Mouse (Mus musculus) thymus, postnatal 25 days (tissue): ENCODE data around the gene Wdr81.

ENCODE experiments used
- DNase-seq: peaks from one replicate; pipeline ENCODE4 v3.0.0; 2022

The Wdr81 gene

GRCm38 (mm10) chr11:75453991-75454930 is at the start of gene Wdr81:
Wdr81 (minus strand) TSS chr11:75454717.
- peak; percentile 86 for DNase-seq

DNA sequence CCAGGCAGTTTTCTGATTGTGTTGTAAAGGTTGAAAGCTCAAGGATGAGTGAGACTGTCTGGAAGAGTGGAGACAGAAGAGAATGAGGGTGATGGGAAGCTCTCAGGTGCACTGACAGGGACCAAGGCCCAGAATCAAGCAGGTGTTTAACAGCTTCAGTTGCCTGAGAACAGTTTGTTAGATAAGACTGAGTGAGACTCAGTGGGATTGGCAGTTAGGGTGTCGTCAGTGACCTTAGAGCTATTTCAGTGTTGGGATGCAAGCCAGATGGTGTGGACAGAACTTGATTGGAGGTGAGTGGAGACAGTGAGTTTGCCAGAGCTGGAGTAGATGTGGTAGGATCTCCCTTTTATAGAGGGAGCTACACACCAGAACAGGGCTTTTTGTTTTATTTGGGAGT is 43.6 kb upstream of the Wdr81 start:
- no peak for DNase-seq

- DNase-seq: no peak
Observed at GRCm38 (mm10) chr11:75494296-75495049, 40.0 kb upstream of the Wdr81 start.

- no peak for DNase-seq
Observed at GRCm38 (mm10) chr11:75487496-75487895, 33.0 kb upstream of the Wdr81 start.

DNA sequence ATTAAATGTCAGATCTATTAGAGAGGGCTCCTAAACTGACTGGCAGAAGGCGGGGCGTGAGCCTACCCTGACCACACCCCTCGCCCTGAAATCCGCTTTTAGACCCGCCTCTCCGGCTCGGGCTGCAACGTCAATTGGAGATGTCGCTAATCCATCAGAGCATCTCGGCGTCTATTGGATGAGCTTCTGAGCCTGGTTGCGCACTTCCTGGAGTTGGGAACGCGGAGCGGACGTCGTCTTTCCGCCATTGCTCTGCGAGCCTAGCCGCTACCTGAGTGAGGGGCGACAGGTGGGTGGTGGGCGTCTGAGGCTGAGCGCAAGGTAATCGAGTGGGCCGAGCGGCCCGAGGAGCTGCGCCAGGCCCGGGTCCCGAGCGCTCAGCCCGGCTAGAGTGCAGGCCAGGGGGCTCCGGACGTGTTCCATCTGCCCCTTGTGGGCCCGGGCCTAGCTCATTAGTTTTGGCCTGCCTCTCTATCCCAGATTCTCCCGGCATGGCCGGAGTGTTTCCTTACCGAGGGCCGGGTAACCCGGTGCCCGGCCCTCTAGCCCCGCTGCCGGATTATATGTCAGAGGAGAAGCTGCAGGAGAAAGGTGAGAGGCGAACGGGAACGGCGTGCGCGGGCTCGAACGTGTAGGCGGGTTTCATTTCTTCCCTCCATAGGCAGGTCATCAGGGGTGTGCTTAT is 32.2 kb upstream of the Wdr81 start, which contains the start of gene Prpf8:
Prpf8 (plus strand) TSS at position 216 of the 685 bp plus-strand sequence.
- peak; percentile 98 for DNase-seq

GRCm38 (mm10) chr11:75486192-75486591 is 31.7 kb upstream of the Wdr81 start:
- DNase-seq: no peak

GRCm38 (mm10) chr11:75473376-75473775 is 18.9 kb upstream of the Wdr81 start:
- DNase-seq: no peak

GRCm38 (mm10) chr11:75472469-75473081 is 18.1 kb upstream of the Wdr81 start:
- no peak for DNase-seq

DNA sequence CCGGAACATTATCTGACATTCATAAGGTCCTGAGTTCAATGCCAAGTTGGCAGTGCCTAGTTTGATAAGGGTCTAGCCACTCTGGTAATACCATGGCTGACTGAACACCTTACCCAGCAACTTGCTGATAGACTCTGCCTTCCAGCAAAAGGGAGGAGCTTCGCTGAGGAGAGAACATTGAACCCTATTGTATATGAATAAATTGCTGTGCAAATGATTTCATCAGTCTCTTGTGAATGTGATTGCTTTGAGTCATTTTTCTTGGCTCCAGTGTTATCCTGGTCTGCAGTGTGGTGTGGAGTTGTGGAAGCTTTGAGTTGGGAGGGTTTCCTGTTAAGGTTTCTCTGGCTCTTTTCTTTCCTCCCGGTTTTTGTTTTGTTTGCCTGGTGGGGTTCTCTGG is 16.2 kb upstream of the Wdr81 start:
- no peak for DNase-seq

DNA sequence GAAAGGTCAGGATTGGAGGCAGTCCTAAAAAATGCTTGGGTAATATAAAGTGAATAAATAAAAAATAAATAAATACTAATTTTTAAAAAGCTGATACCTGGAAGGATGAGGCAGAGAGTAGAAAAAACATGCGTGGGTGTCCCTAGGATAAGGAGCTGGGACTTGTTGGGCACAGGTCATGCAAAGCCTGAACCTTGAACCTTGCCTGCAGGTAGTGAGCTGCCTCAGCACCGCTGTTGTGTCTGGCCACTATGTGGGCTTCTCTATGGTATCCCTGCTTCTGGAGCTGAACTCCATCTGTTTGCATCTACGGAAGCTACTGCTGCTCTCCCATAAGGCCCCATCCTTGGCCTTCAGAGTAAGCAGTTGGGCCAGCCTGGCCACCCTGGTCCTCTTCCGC is 14.7 kb upstream of the Wdr81 start:
- DNase-seq: no peak

GRCm38 (mm10) chr11:75468410-75468809 is 13.9 kb upstream of the Wdr81 start:
- DNase-seq: no peak

- DNase-seq: peak; percentile 38
Observed at GRCm38 (mm10) chr11:75467512-75468215, 13.1 kb upstream of the Wdr81 start.

DNA sequence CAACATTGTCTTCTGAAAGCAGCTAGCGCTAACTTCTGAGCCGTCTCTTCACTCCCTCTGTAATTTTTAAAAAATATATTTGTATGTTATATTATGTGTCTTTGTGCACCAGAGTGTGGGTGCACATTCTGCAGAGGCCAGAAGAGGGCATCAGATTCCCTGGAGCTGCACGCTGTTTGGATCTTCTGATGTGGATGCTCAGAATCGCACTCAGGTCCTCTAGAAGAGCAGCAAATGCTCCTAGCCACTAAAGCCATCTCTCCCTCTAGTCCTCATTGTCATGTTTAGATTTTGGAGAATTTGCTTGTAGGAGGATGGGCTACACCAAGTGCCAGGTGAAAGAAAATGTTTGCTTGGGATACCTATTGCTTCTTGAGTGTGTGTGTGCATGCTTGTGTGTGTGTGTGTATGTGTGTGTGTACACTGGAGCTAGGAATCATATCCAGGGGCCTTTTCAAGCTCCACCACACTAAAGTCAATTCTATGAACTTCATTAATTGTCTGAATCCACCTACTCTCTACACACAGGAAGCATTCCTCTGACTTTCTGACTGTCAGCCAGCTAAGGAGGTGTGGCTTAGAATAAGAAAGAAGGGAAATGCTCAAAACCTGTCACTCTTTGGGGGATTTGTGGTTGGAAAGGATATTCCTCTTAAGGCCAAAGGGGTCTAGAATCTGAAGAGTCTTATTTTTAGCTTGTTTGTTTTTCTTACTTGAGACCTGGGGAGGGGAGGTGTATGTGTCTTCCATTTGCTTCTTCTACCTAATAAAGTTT is 12.4 kb upstream of the Wdr81 start:
- no peak for DNase-seq

GRCm38 (mm10) chr11:75465051-75465450 is 10.5 kb upstream of the Wdr81 start:
- no peak for DNase-seq

DNA sequence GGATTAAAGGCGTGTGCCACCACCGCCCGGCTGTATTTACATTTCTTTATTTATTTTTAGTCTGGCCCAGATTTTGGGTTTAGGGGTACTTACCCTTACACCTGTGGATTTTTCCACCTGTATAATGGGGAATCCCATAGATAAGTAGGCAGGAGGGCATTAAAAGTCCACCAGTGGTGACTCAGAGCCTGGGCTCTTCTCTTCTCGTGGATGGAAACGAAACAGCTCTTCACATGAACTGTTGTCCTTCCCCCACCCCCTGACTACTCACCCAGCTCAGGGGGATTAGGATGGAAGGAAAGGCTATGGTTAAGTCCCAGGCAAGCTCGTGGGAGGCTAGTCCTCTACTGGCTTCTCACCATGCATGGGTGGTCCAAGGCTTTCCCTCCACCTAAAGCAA is 9.9 kb upstream of the Wdr81 start:
- DNase-seq: no peak

- DNase-seq: no peak
Observed at GRCm38 (mm10) chr11:75463624-75464023, 9.1 kb upstream of the Wdr81 start.

DNA sequence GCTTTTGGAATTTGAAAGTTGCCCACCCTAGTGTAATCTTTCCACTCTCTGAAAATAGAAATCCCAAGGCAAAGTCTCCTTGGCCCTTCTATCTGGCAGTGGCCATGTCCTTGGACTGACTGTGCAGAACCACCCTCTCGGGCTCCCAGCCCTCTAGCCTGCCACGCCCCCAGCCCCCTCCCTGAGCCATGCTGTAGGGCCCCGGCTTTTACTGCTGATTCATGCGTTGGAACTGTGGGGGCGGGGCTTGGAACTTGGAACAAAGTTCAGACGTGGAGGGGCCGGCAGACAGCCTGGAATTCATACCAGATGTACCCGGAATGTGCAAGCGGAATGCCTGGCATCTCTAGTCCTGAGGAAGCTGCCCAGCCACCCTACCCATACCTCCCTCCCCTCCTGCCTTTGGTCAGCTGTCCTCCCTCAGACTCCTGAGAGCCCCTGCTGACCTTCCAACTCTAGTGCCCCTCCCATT is 8.4 kb upstream of the Wdr81 start:
- DNase-seq: peak; percentile 34

DNA sequence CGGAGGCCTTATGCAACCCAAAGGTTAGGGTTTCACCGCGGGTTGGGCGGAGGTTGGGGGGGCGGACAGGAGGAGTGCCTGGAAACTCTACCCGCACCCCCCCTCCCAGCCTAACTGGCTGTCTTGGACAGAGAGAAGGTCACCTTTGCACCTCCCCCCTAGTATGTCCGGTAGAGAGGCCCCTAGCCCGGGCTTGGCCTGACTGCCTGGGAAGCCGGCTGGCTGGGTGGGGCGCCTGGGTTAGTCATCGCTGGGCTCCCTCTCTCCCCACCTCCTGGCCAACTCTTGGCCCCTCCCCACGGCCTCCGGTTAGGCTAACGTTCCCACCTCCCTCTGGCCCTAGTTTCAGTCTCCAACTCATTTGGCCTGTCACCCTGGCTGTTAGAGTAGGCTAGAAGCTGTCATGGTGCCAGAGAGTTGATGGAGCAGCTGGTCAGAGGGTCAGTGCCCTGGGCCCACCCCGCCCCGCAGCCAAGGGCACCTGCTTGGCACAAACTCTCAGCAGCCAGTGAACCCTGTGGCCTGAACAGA is 7.8 kb upstream of the Wdr81 start:
- peak; percentile 28 for DNase-seq

DNA sequence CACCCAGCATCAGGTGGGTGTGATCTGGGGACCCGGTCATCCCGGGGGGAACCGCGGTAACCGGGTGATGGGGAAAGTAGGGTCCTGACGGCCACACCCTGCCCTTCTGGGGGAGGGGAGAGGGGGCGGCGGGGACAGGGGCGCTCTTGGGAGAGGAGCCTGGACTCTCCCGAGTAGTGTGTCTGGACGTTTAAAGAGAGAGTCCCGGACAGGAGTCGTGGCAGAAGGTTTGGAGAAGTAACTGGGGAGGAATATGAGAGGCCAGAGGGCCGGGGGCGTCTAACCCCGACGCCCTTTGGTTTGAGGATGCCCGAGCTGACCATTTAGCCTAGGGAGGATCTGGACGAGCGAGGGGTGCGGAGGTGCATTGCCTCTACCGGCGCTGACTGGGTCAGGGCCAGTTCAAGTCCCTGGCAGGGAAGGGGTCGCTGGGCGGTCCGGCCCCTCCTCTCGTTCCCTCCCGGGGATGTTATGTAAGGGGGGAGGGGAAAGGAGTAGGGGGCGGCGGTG is 7.3 kb upstream of the Wdr81 start:
- no peak for DNase-seq
